Mouse (Mus musculus): ENCODE results near the gene Cel.

Gene Cel

GRCm38 (mm10) chr2:28537995-28538816 lies 25.0 kb downstream of the Cel start:
- peak; percentile 59 for DNase-seq (ENCODE audit: low spot score)

DNA sequence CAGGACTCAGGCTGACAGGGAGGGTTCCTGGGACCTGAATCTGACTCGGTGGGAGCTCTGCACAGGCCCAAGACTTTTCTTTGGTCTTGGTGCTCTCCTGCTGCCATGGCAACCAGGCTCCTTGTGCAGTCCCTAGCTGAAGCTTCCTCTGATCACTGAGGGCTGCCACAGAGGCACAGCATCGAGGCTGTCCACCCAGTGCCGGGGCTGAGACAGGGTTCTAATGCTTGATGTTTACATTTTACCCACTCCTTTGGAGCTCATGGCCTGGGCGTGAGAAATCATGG lies 25.6 kb downstream of the Cel start:
- DNase-seq (ENCODE audit: low spot score) = no peak

DNA sequence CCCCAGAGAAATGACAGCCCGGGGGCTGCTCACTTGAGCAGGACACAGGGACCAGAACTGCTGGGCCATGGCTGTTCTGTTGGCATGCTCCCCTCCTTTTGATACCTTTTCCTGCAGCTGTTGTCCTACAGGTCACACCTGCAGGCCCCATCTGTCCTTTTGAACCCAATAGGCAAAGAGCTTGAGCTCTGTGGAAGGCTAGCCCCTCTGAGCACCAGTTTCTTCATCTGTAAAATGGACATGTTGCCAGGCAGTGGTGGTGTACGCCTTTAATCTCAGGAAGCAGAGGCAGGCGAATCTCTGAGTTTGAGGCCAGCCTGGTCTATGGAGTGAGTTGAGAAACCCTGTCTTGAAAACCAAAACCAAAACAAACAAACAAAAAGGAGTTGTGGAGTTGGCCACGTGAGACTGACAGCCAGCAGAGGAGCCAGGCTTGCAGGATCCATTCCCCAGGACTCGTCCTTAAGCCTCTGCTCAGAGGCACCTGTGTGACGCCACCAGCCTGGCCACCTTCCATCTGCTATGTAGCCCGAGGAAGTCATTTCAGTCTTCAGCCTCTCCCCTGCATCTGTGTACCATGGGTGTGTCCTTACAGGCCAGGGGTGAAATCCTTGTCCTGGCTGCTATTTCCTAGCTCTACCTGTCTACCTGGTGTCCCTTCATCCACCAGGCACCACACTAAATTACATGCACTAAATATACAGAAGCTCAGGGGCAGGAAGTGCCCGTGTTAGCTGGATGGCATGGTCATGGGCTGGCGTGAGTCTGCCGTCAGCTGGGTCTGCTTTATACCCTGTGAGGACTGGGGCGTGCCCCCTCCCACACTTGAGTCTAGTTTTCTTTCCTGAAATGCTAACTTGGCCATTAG lies 26.2 kb downstream of the Cel start:
- no peak for DNase-seq (ENCODE audit: low spot score)

GRCm38 (mm10) chr2:28536166-28536565 lies 27.0 kb downstream of the Cel start:
- no peak for DNase-seq (ENCODE audit: low spot score)

DNA sequence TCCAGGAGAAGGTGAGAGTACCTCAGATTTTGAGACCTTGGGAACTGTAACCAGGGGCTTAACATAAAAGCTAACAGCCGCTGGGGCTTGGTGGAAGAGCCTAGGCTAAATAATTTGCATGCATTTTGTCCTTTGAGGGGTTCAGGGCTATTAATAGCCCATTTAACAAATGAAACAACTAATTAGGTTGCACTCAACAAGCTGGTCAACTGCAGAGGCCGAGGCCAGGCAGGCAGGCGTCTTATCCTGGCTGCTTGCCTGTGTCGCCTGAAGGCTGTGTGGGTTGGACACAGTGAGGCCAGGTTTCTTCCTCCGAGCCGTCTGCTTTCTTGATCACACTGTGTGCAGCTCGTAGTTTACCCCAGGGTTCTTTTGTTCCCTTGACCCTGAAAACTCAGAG lies 27.6 kb downstream of the Cel start:
- no peak for DNase-seq (ENCODE audit: low spot score)

GRCm38 (mm10) chr2:28535263-28535540 lies 28.0 kb downstream of the Cel start:
- no peak for DNase-seq (ENCODE audit: low spot score)

GRCm38 (mm10) chr2:28534436-28535262 lies 28.6 kb downstream of the Cel start:
- peak; percentile 62 for DNase-seq (ENCODE audit: low spot score)

DNA sequence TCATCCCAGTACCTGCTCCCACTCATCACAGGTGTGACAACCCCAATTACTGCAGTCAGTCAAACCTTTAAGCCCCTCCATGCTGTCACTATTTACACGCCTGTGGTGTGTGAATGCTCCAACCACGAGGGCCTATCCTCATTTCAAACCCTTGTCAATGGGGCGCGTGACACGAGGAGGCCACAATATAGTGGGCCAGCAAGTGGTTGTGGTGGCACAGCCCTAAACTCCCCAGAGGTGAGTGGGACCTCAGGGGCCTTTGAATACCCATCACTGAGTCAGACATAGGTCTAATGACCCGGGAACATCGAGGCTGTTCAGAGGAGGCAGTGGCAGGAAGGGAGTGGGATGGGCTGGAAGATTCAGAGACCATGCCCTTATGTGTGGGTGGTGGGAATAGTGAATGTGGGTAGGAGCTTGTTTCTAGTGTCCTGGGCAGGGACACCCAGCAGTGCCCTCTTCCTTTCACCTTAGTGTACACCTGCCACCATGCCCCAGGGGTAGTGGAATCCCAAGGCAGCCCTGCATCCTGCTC lies 29.2 kb downstream of the Cel start:
- DNase-seq (ENCODE audit: low spot score) = no peak

GRCm38 (mm10) chr2:28532938-28533771 lies 30.0 kb downstream of the Cel start:
- DNase-seq (ENCODE audit: low spot score) = peak; percentile 94

DNA sequence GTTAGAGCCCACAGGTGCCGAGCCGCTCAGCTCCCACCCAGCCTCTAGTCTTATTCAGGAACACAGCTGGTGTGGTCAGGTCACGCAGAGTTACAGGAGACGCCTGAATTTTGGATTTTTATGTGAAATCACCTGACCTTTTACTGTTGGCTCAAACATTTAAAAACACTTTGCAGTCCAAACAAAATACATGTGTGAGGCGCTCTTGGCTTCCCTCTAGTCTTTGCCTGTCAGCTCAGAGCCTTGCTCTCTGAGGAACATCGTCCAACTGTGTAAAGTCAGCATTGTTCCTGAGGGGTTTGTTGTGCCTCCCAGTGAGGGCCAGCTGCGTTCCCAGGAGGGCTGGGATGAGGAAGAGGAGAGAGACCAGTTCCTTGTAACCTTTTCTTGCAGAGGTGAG lies 32.9 kb downstream of the Cel start:
- DNase-seq (ENCODE audit: low spot score) = peak; percentile 84

- DNase-seq (ENCODE audit: low spot score) = peak; percentile 35
Observed at GRCm38 (mm10) chr2:28529856-28530255, 33.3 kb downstream of the Cel start.

DNA sequence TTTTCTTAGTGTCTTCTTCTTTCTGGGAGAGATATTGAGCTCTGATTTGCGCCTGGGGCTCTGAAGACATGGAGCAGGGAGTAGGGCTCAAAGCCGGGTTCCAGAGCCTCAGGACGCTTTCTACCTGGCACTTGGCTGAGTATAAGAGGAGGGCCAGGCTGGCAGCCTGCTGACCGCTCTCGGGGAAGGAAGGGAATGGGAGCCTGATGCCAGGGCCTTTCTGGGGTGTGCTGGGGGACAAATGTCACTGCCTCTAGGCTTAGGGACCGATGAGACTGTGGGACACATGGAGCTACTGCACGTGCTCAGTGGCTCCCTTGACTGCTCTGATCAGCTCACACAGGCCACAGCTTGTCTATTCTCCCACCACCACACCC lies 34.9 kb downstream of the Cel start:
- no peak for DNase-seq (ENCODE audit: low spot score)

GRCm38 (mm10) chr2:28527436-28528353 lies 35.5 kb downstream of the Cel start:
- no peak for DNase-seq (ENCODE audit: low spot score)

DNA sequence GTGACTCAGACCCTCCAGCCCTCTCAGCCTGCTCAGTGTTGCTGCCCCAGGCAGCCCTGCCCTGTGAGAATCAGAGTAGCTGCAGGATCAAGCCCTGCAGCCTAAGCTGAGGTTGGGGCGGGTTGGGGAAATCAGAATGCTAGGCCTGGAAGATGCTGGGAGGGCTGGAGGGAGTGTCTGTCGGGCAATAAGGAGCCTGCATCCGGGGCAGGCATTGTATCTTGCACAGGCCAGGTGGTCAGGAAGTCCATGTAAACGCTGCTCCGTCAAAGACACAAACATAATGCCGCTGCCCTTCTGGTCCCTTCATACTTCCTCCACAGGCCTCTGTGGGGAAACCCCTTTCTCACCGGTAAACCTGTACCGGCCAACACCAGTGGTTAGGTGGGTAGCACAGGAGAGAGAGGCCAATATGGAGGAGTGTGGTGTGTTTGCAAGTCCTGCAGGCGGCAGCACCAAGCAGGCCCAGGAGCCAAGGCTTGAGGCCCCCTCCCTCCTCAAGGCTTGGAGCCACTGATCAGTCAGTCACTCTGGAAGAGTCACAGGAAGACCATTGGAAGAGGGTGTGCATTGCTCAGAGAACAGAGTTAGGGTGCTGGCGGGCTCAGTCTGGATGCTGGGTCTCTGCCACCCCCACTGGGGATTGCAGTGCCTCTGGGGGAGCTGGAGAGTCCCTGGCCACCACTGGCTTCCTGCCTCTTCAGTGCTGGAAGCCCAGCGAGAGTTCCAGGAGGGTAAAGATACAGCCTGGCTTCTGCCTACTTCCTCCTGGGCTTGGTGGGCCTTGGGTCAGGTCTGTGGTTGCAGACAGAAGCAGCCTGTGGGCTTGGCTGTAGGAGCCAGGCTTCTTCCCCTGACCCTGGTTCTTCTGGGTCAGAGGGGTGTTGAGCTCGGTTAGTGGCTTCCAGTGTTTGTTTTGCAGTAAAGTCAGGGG lies 37.0 kb downstream of the Cel start:
- DNase-seq (ENCODE audit: low spot score) = peak; percentile 53

- DNase-seq (ENCODE audit: low spot score) = peak; percentile 86
Observed at GRCm38 (mm10) chr2:28525219-28525942, 37.8 kb downstream of the Cel start.

GRCm38 (mm10) chr2:28524406-28524805 lies 38.8 kb downstream of the Cel start:
- peak; percentile 41 for DNase-seq (ENCODE audit: low spot score)

- peak; percentile 97 for DNase-seq (ENCODE audit: low spot score)
Observed at GRCm38 (mm10) chr2:28523643-28524117, 39.5 kb downstream of the Cel start.

- DNase-seq (ENCODE audit: low spot score) = no peak
Observed at GRCm38 (mm10) chr2:28522166-28522565, 41.0 kb downstream of the Cel start.

All from adipocyte (in vitro differentiated cells).